Mouse (Mus musculus): ENCODE measurements around the gene Ino80e. TPM values are rescaled to one million over a fixed set of nuclear protein-coding genes. Genes with fewer than 3 reads are reported as not detected.

The Ino80e gene
- polyA plus RNA-seq, 2 experiments, result 22.7 to 36.6 TPM

GRCm38 (mm10) chr7:126856741-126857420 is 5.3 kb downstream of the Ino80e start:
- H3K36me3 ChIP-seq (replicated peaks; ENCODE audit: control insufficient read depth, insufficient read depth, low read depth), result peaks cover 34% of the 10 kb centered on the region

GRCm38 (mm10) chr7:126855641-126856040 is 6.5 kb downstream of the Ino80e start:
- peaks cover 34% of the 10 kb centered on the region for H3K36me3 ChIP-seq (replicated peaks; ENCODE audit: control insufficient read depth, insufficient read depth, low read depth)
- no peak overlapping the region for H3K4me3 ChIP-seq (ENCODE audit: insufficient read depth in 1 of 2, low read depth in 2 of 2, low read length in 2 of 2)
- H3K27ac ChIP-seq, result no peak overlapping the region
- ATAC-seq (ENCODE audit: insufficient read depth), result no peak
- 80% methylated on average over 3 of the region's 3 CpGs for WGBS (ENCODE audit: insufficient replicate concordance)
- no peak overlapping the region for H3K9ac ChIP-seq (replicated peaks)
- no peaks in the 10 kb centered on the region for H3K9me3 ChIP-seq (ENCODE audit: control insufficient read depth, low read length)
- no peaks in the 10 kb centered on the region for H3K4me1 ChIP-seq (replicated peaks; ENCODE audit: control insufficient read depth in 2 of 2, insufficient read depth in 2 of 2, low read length in 1 of 2)
- TF ChIP-seq EP300 (IDR thresholded peaks at IDR 0.05; ENCODE audit: low read depth), result no peak
- TF ChIP-seq CTCF (IDR thresholded peaks at IDR 0.05; ENCODE audit: low read depth), result no peak
- H3K4me2 ChIP-seq (ENCODE audit: low read depth), result no peak overlapping the region
- H3K27me3 ChIP-seq (ENCODE audit: control insufficient read depth, insufficient read depth, low read length), result no peaks in the 10 kb centered on the region
- DNase-seq (ENCODE audit: low read depth in 3 of 3, low spot score in 3 of 3), result no peak

More at GRCm38 (mm10) chr7:126856741-126857420, 5.3 kb downstream of the Ino80e start:
- Histone ChIP-seq H3K4me3 (ENCODE audit: insufficient read depth in 1 of 2, low read depth in 2 of 2, low read length in 2 of 2) (no peak overlapping the region), H3K9me3 (ENCODE audit: control insufficient read depth, low read length) (no peaks in the 10 kb centered on the region), H3K27ac (no peak overlapping the region), H3K9ac (replicated peaks) (no peak overlapping the region), H3K4me1 (replicated peaks; ENCODE audit: control insufficient read depth in 2 of 2, insufficient read depth in 2 of 2, low read length in 1 of 2) (peaks cover 4 to 6% of the 10 kb centered on the region in 2 experiments; a peak in 3 of 4 replicates), H3K27me3 (ENCODE audit: control insufficient read depth, insufficient read depth, low read length) (no peaks in the 10 kb centered on the region), H3K4me2 (ENCODE audit: low read depth) (no peak overlapping the region)
- ATAC-seq (ENCODE audit: insufficient read depth), result no peak
- TF ChIP-seq EP300 (IDR thresholded peaks at IDR 0.05; ENCODE audit: low read depth) (no peak), CTCF (IDR thresholded peaks at IDR 0.05; ENCODE audit: low read depth) (no peak)
- WGBS (ENCODE audit: insufficient replicate concordance), result 71% methylated on average over 9 of the region's 9 CpGs
- DNase-seq (ENCODE audit: low read depth in 3 of 3, low spot score in 3 of 3), result no peak

- Histone ChIP-seq H3K4me2 (ENCODE audit: low read depth) (no peak overlapping the region), H3K36me3 (replicated peaks; ENCODE audit: control insufficient read depth, insufficient read depth, low read depth) (peaks cover 28% of the 10 kb centered on the region), H3K4me3 (ENCODE audit: insufficient read depth in 1 of 2, low read depth in 2 of 2, low read length in 2 of 2) (no peak overlapping the region), H3K27me3 (ENCODE audit: control insufficient read depth, insufficient read depth, low read length) (peaks cover 15% of the 10 kb centered on the region), H3K9ac (replicated peaks) (no peak overlapping the region), H3K27ac (no peak overlapping the region), H3K4me1 (replicated peaks; ENCODE audit: control insufficient read depth in 2 of 2, insufficient read depth in 2 of 2, low read length in 1 of 2) (no peaks in the 10 kb centered on the region), H3K9me3 (ENCODE audit: control insufficient read depth, low read length) (no peaks in the 10 kb centered on the region)
- DNase-seq (ENCODE audit: low read depth in 3 of 3, low spot score in 3 of 3) (no peak), ATAC-seq (ENCODE audit: insufficient read depth) (no peak)
- whole genome bisulfite sequencing (ENCODE audit: insufficient replicate concordance), result 65% methylated on average over 5 of the region's 5 CpGs
- no peak for TF ChIP-seq CTCF (IDR thresholded peaks at IDR 0.05; ENCODE audit: low read depth)
- no peak for TF ChIP-seq EP300 (IDR thresholded peaks at IDR 0.05; ENCODE audit: low read depth)
Observed at GRCm38 (mm10) chr7:126853454-126853853, 8.7 kb downstream of the Ino80e start.

- Histone ChIP-seq H3K4me1 (replicated peaks; ENCODE audit: control insufficient read depth in 2 of 2, insufficient read depth in 2 of 2, low read length in 1 of 2) (no peaks in the 10 kb centered on the region), H3K27ac (no peak overlapping the region), H3K27me3 (ENCODE audit: control insufficient read depth, insufficient read depth, low read length) (peaks cover 37% of the 10 kb centered on the region), H3K9ac (replicated peaks) (no peak overlapping the region), H3K9me3 (ENCODE audit: control insufficient read depth, low read length) (no peaks in the 10 kb centered on the region), H3K4me2 (ENCODE audit: low read depth) (no peak overlapping the region), H3K4me3 (ENCODE audit: insufficient read depth in 1 of 2, low read depth in 2 of 2, low read length in 2 of 2) (no peak overlapping the region), H3K36me3 (replicated peaks; ENCODE audit: control insufficient read depth, insufficient read depth, low read depth) (peaks cover 20% of the 10 kb centered on the region)
- ATAC-seq (ENCODE audit: insufficient read depth), result no peak
- no peak for TF ChIP-seq CTCF (IDR thresholded peaks at IDR 0.05; ENCODE audit: low read depth)
- no peak for DNase-seq (ENCODE audit: low read depth in 3 of 3, low spot score in 3 of 3)
- 60% methylated on average over 12 of the region's 12 CpGs for WGBS (ENCODE audit: insufficient replicate concordance)
Observed at GRCm38 (mm10) chr7:126851192-126851591, 11.0 kb downstream of the Ino80e start.

- Histone ChIP-seq H3K9ac (replicated peaks) (no peak overlapping the region), H3K27me3 (ENCODE audit: control insufficient read depth, insufficient read depth, low read length) (peaks cover 37% of the 10 kb centered on the region), H3K9me3 (ENCODE audit: control insufficient read depth, low read length) (no peaks in the 10 kb centered on the region), H3K4me1 (replicated peaks; ENCODE audit: control insufficient read depth in 2 of 2, insufficient read depth in 2 of 2, low read length in 1 of 2) (no peaks in the 10 kb centered on the region), H3K4me2 (ENCODE audit: low read depth) (no peak overlapping the region), H3K27ac (no peak overlapping the region), H3K4me3 (ENCODE audit: insufficient read depth in 1 of 2, low read depth in 2 of 2, low read length in 2 of 2) (no peak overlapping the region), H3K36me3 (replicated peaks; ENCODE audit: control insufficient read depth, insufficient read depth, low read depth) (peaks cover 13% of the 10 kb centered on the region)
- DNase-seq (ENCODE audit: low read depth in 3 of 3, low spot score in 3 of 3), result no peak
- no peak for ATAC-seq (ENCODE audit: insufficient read depth)
- 50% methylated on average over 6 of the region's 6 CpGs for WGBS (ENCODE audit: insufficient replicate concordance)
- TF ChIP-seq EP300 (IDR thresholded peaks at IDR 0.05; ENCODE audit: low read depth) (no peak), CTCF (IDR thresholded peaks at IDR 0.05; ENCODE audit: low read depth) (no peak)
Observed at GRCm38 (mm10) chr7:126850161-126850560, 12.0 kb downstream of the Ino80e start.

All from liver, embryonic 14.5 days (tissue).